Mouse (Mus musculus): ENCODE measurements at regions not wholly inside any gene's neighbourhood (a gene's known extent, or its start where the extent isn't known, plus 50 kb on each side); places are given as distances from the start of the nearest gene placed in this dataset.
"Not testable (repeated sequence)": the region's sequence is repeated elsewhere in the genome, so short reads cannot be mapped to it uniquely, and the experiment has no call there.

- DNase-seq (ENCODE audit: low read depth, low spot score), result no peak
Measured at GRCm38 (mm10) chr17:94866630-94867029, 116.8 kb upstream of the Mettl4 start.

- DNase-seq (ENCODE audit: low read depth, low spot score), result peak; percentile 90
Measured at GRCm38 (mm10) chr17:94864531-94865318, 114.9 kb upstream of the Mettl4 start.

GRCm38 (mm10) chr17:94854698-94855097 is 104.9 kb upstream of the Mettl4 start:
- not testable (repeated sequence) for DNase-seq (ENCODE audit: low read depth, low spot score)

GRCm38 (mm10) chr17:94834446-94835117 is 84.8 kb upstream of the Mettl4 start:
- peak; percentile 88 for DNase-seq (ENCODE audit: low read depth, low spot score)

GRCm38 (mm10) chr17:94834067-94834445 is 84.2 kb upstream of the Mettl4 start:
- DNase-seq (ENCODE audit: low read depth, low spot score), result not testable (repeated sequence)

GRCm38 (mm10) chr17:94826415-94826814 is 76.6 kb upstream of the Mettl4 start:
- DNase-seq (ENCODE audit: low read depth, low spot score), result not testable (repeated sequence)

- no peak for DNase-seq (ENCODE audit: low read depth, low spot score)
Measured at GRCm38 (mm10) chr17:94808758-94809157, 58.9 kb upstream of the Mettl4 start.
